Mouse (Mus musculus): ENCODE measurements around the gene Itpa. TPM values are rescaled to one million over a fixed set of nuclear protein-coding genes. Genes with fewer than 3 reads are reported as not detected.

Gene Itpa
- polyA plus RNA-seq, 1 experiment from 2014 or later, result 60.8 TPM

GRCm38 (mm10) chr2:130653303-130653702 is 14.1 kb upstream of the Itpa start:
- Histone ChIP-seq H3K9me3 (ENCODE audit: control insufficient read depth) (no peaks in the 10 kb centered on the region), H3K27ac (ENCODE audit: low read depth, low read length) (no peak overlapping the region), H3K27me3 (replicated peaks; ENCODE audit: control insufficient read depth, insufficient read depth, low read length) (no peaks in the 10 kb centered on the region), H3K9ac (ENCODE audit: low read depth, low read length) (no peak overlapping the region), H3K4me1 (replicated peaks; ENCODE audit: control insufficient read depth, insufficient read depth, low read length) (no peaks in the 10 kb centered on the region), H3K4me2 (replicated peaks; ENCODE audit: low read depth) (no peak overlapping the region), H3K4me3 (ENCODE audit: low read depth, low read length) (no peak overlapping the region), H3K36me3 (ENCODE audit: control insufficient read depth, insufficient read depth) (peaks cover 46% of the 10 kb centered on the region)
- no peak for ATAC-seq
- TF ChIP-seq CTCF (IDR thresholded peaks at IDR 0.05; ENCODE audit: low read depth), result no peak
- WGBS, result 92% methylated on average over 2 of the region's 2 CpGs

- H3K4me3 ChIP-seq (ENCODE audit: low read depth, low read length), result no peak overlapping the region
- H3K27me3 ChIP-seq (replicated peaks; ENCODE audit: control insufficient read depth, insufficient read depth, low read length), result no peaks in the 10 kb centered on the region
- H3K4me2 ChIP-seq (replicated peaks; ENCODE audit: low read depth), result no peak overlapping the region
- 81% methylated on average over 1 of the region's 1 CpGs for WGBS
- H3K9ac ChIP-seq (ENCODE audit: low read depth, low read length), result no peak overlapping the region
- H3K4me1 ChIP-seq (replicated peaks; ENCODE audit: control insufficient read depth, insufficient read depth, low read length), result no peaks in the 10 kb centered on the region
- no peak for ATAC-seq
- no peak overlapping the region for H3K27ac ChIP-seq (ENCODE audit: low read depth, low read length)
- no peak for TF ChIP-seq CTCF (IDR thresholded peaks at IDR 0.05; ENCODE audit: low read depth)
- H3K9me3 ChIP-seq (ENCODE audit: control insufficient read depth), result no peaks in the 10 kb centered on the region
- H3K36me3 ChIP-seq (ENCODE audit: control insufficient read depth, insufficient read depth), result peaks cover 51% of the 10 kb centered on the region
Measured at GRCm38 (mm10) chr2:130653760-130654159, 13.7 kb upstream of the Itpa start.

- no peaks in the 10 kb centered on the region for H3K27me3 ChIP-seq (replicated peaks; ENCODE audit: control insufficient read depth, insufficient read depth, low read length)
- no peaks in the 10 kb centered on the region for H3K4me1 ChIP-seq (replicated peaks; ENCODE audit: control insufficient read depth, insufficient read depth, low read length)
- H3K9me3 ChIP-seq (ENCODE audit: control insufficient read depth), result no peaks in the 10 kb centered on the region
- WGBS, result 90% methylated on average over 6 of the region's 6 CpGs
- ATAC-seq, result no peak
- no peak overlapping the region for H3K27ac ChIP-seq (ENCODE audit: low read depth, low read length)
- no peak overlapping the region for H3K9ac ChIP-seq (ENCODE audit: low read depth, low read length)
- H3K36me3 ChIP-seq (ENCODE audit: control insufficient read depth, insufficient read depth), result peaks cover 69% of the 10 kb centered on the region
- no peak for TF ChIP-seq CTCF (IDR thresholded peaks at IDR 0.05; ENCODE audit: low read depth)
- H3K4me3 ChIP-seq (ENCODE audit: low read depth, low read length), result no peak overlapping the region
- no peak overlapping the region for H3K4me2 ChIP-seq (replicated peaks; ENCODE audit: low read depth)
Measured at GRCm38 (mm10) chr2:130655660-130656339, 11.6 kb upstream of the Itpa start.

GRCm38 (mm10) chr2:130656536-130656935 is 10.9 kb upstream of the Itpa start:
- Histone ChIP-seq H3K4me1 (replicated peaks; ENCODE audit: control insufficient read depth, insufficient read depth, low read length) (no peaks in the 10 kb centered on the region), H3K4me3 (ENCODE audit: low read depth, low read length) (no peak overlapping the region), H3K9ac (ENCODE audit: low read depth, low read length) (no peak overlapping the region), H3K36me3 (ENCODE audit: control insufficient read depth, insufficient read depth) (peaks cover 76% of the 10 kb centered on the region), H3K27ac (ENCODE audit: low read depth, low read length) (no peak overlapping the region), H3K4me2 (replicated peaks; ENCODE audit: low read depth) (no peak overlapping the region), H3K27me3 (replicated peaks; ENCODE audit: control insufficient read depth, insufficient read depth, low read length) (no peaks in the 10 kb centered on the region), H3K9me3 (ENCODE audit: control insufficient read depth) (no peaks in the 10 kb centered on the region)
- no peak for TF ChIP-seq CTCF (IDR thresholded peaks at IDR 0.05; ENCODE audit: low read depth)
- 94% methylated on average over 9 of the region's 9 CpGs for WGBS
- ATAC-seq, result no peak

- Histone ChIP-seq H3K27ac (ENCODE audit: low read depth, low read length) (no peak overlapping the region), H3K4me2 (replicated peaks; ENCODE audit: low read depth) (no peak overlapping the region), H3K36me3 (ENCODE audit: control insufficient read depth, insufficient read depth) (peaks cover 85% of the 10 kb centered on the region), H3K4me3 (ENCODE audit: low read depth, low read length) (no peak overlapping the region), H3K9ac (ENCODE audit: low read depth, low read length) (no peak overlapping the region), H3K4me1 (replicated peaks; ENCODE audit: control insufficient read depth, insufficient read depth, low read length) (no peaks in the 10 kb centered on the region), H3K27me3 (replicated peaks; ENCODE audit: control insufficient read depth, insufficient read depth, low read length) (no peaks in the 10 kb centered on the region), H3K9me3 (ENCODE audit: control insufficient read depth) (no peaks in the 10 kb centered on the region)
- TF ChIP-seq CTCF (IDR thresholded peaks at IDR 0.05; ENCODE audit: low read depth), result no peak
- ATAC-seq, result no peak
- 90% methylated on average over 6 of the region's 6 CpGs for WGBS
Measured at GRCm38 (mm10) chr2:130657541-130657940, 9.9 kb upstream of the Itpa start.

- WGBS, result 95% methylated on average over 10 of the region's 10 CpGs
- H3K36me3 ChIP-seq (ENCODE audit: control insufficient read depth, insufficient read depth), result peaks cover 86% of the 10 kb centered on the region
- TF ChIP-seq CTCF (IDR thresholded peaks at IDR 0.05; ENCODE audit: low read depth), result no peak
- no peaks in the 10 kb centered on the region for H3K9me3 ChIP-seq (ENCODE audit: control insufficient read depth)
- H3K4me3 ChIP-seq (ENCODE audit: low read depth, low read length), result no peak overlapping the region
- ATAC-seq, result no peak
- no peak overlapping the region for H3K4me2 ChIP-seq (replicated peaks; ENCODE audit: low read depth)
- no peak overlapping the region for H3K27ac ChIP-seq (ENCODE audit: low read depth, low read length)
- no peak overlapping the region for H3K9ac ChIP-seq (ENCODE audit: low read depth, low read length)
- no peaks in the 10 kb centered on the region for H3K27me3 ChIP-seq (replicated peaks; ENCODE audit: control insufficient read depth, insufficient read depth, low read length)
- no peaks in the 10 kb centered on the region for H3K4me1 ChIP-seq (replicated peaks; ENCODE audit: control insufficient read depth, insufficient read depth, low read length)
Measured at GRCm38 (mm10) chr2:130658530-130658929, 8.9 kb upstream of the Itpa start.
